Mouse (Mus musculus) limb, embryonic 10.5 days (tissue): ENCODE data around the gene Fgfr2. TPM values are rescaled to one million over a fixed set of nuclear protein-coding genes. Genes with fewer than 3 reads are reported as not detected.
A peak's percentile ranks its signal among the peaks of the same experiment; 100 is the strongest.
"Not testable (repeated sequence)": the region's sequence is repeated elsewhere in the genome, so short reads cannot be mapped to it uniquely, and the experiment has no call there.

Experiments used
- DNase-seq: peaks from one replicate; pipeline ENCODE4 v3.0.0-alpha.2; 2017; ENCODE audit warnings: low spot score
- H3K27ac ChIP-seq: fragments of 300-500 bp; sonication (generic); 2 replicates; pipeline ENCODE4 v1.5.1; 2016; ENCODE audit warnings: mild to moderate bottlenecking
- H3K27me3 ChIP-seq: fragments of 300-500 bp; sonication (generic); 2 replicates; pipeline ENCODE4 v1.6.1; 2016; ENCODE audit warnings: low read depth, mild to moderate bottlenecking; ENCODE audit not compliant: poor library complexity, severe bottlenecking
- H3K36me3 ChIP-seq: fragments of 300-500 bp; sonication (generic); 2 replicates; pipeline ENCODE4 v1.6.1; 2016; ENCODE audit warnings: mild to moderate bottlenecking, moderate library complexity
- H3K4me1 ChIP-seq: fragments of 300-500 bp; sonication (generic); 2 replicates; pipeline ENCODE4 v1.6.1; 2016
- H3K4me3 ChIP-seq: fragments of 300-500 bp; sonication (generic); 2 replicates; pipeline ENCODE4 v1.5.1; 2016; ENCODE audit warnings: mild to moderate bottlenecking, moderate library complexity
- H3K9me3 ChIP-seq: fragments of 300-500 bp; sonication (generic); replicated peaks from 2 replicates; pipeline ENCODE4 v1.6.1; 2016; ENCODE audit warnings: mild to moderate bottlenecking
- WGBS: fragments of 180-500 bp; shearing (Covaris S2); methylation state at CpG from one replicate; pipeline ENCODE4 v1.1.7; 2016; 5-methylcytosine and 5-hydroxymethylcytosine counted together
- polyA plus RNA-seq: library from polyadenylated mRNA; unstranded; fragments of >200 nt; fragmentation: Nextera tagmentation; extraction: Ambion mirVana; gene quantifications from 2 replicates; pipeline ENCODE4 v1.2.1, GENCODE M21; 2016

Fgfr2 gene
- polyA plus RNA-seq, 1 experiment from 2014 or later = 64.4 TPM

DNA sequence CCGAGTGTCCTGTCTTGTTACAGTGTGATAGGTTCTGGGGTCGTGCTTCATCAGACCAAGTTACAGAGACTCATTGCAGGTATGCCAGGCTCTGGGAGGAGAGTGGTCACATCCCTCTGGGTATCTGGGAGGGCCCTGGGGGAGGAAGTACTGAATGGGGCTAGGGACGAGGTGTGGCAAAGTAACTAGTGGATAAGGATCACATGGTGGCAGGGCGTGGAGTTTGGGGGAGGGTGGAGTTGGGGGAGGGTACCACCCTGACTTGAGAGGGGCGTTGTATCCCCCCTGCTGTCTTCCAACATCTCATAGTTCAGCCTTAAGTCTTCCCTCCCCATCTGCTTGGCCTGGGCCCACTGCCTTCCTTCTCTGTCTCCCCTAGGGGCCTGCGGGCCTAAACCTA lies 443.6 kb downstream of the Fgfr2 start:
- no peaks in the 10 kb centered on the region for H3K9me3 ChIP-seq
- WGBS = 75% methylated on average over 6 of the region's 6 CpGs
- H3K27me3 ChIP-seq = no peaks in the 10 kb centered on the region
- no peak overlapping the region for H3K4me3 ChIP-seq
- DNase-seq = no peak
- 0 out of 2 replicates have a peak, but pooled peaks cover 3% of the 10 kb centered on the region for H3K4me1 ChIP-seq
- H3K36me3 ChIP-seq = no peaks in the 10 kb centered on the region
- no peak overlapping the region for H3K27ac ChIP-seq

GRCm38 (mm10) chr7:132679117-132679516 lies 444.0 kb downstream of the Fgfr2 start:
- H3K27ac ChIP-seq = no peak overlapping the region
- 0 out of 2 replicates have a peak, but pooled peaks cover 3% of the 10 kb centered on the region for H3K4me1 ChIP-seq
- WGBS = 86% methylated on average over 4 of the region's 4 CpGs
- H3K27me3 ChIP-seq = no peaks in the 10 kb centered on the region
- H3K9me3 ChIP-seq = no peaks in the 10 kb centered on the region
- no peak overlapping the region for H3K4me3 ChIP-seq
- no peak for DNase-seq
- no peaks in the 10 kb centered on the region for H3K36me3 ChIP-seq

GRCm38 (mm10) chr7:132675922-132676321 lies 447.2 kb downstream of the Fgfr2 start:
- H3K4me1 ChIP-seq = no peaks in the 10 kb centered on the region
- no peaks in the 10 kb centered on the region for H3K36me3 ChIP-seq
- H3K27ac ChIP-seq = no peak overlapping the region
- WGBS = 89% methylated on average over 2 of the region's 2 CpGs
- DNase-seq = no peak
- H3K9me3 ChIP-seq = no peaks in the 10 kb centered on the region
- no peaks in the 10 kb centered on the region for H3K27me3 ChIP-seq
- no peak overlapping the region for H3K4me3 ChIP-seq

DNA sequence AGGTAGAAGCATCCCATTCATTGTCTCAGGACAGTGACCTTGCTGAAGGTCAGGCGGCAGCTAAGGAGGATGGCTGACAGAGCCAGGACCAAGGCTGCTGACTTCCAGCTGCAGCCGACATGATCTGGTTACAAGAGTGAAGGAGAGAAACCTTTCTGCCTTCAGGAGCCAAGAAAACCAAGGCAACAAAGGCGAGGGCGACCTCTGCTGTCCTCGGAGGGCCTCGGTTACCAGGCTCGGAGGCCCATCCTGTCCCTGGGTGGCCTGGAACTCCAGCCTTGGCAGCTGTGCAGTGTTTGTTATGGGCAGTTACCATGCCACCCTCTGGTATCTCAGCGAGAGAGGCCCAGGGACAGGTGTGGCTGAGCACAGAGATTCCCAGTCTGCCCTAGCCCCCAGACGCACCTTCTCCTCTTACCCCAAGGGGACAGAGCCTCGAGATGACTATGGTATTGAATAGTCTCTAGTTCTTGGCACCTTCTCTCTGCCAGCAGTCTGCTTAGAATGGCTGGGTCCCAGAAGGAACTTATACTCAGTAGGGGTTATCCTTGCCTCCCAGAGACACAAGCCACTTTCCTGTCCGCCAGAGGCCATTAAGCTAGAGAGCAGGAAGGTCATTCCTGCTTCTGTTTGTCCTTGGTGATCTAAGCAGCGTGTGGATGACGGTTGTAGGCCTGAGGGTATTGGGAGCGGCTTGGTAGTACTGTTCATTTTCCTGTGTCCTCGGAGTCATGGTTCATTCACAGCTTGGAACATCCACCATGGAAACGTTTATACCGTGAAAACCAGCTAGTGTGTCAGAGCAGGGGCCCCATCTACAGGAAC lies 449.0 kb downstream of the Fgfr2 start:
- Histone ChIP-seq H3K4me1 (no peaks in the 10 kb centered on the region), H3K9me3 (no peaks in the 10 kb centered on the region), H3K27ac (peak overlapping the region; percentile 21; the same call in 1 of the 2 replicates), H3K27me3 (no peaks in the 10 kb centered on the region), H3K36me3 (no peaks in the 10 kb centered on the region), H3K4me3 (no peak overlapping the region)
- no peak for DNase-seq
- 70% methylated on average over 17 of the region's 17 CpGs for WGBS

GRCm38 (mm10) chr7:132672481-132672959 lies 450.6 kb downstream of the Fgfr2 start:
- WGBS = 74% methylated on average over 7 of the region's 7 CpGs
- no peaks in the 10 kb centered on the region for H3K27me3 ChIP-seq

GRCm38 (mm10) chr7:132670863-132671165 lies 452.3 kb downstream of the Fgfr2 start:
- 96% methylated on average over 3 of the region's 3 CpGs for WGBS
- H3K4me3 ChIP-seq = no peak overlapping the region
- no peaks in the 10 kb centered on the region for H3K9me3 ChIP-seq
- H3K27me3 ChIP-seq = no peaks in the 10 kb centered on the region
- no peak for DNase-seq
- H3K4me1 ChIP-seq = peaks cover 8% of the 10 kb centered on the region
- H3K27ac ChIP-seq = no peak overlapping the region
- H3K36me3 ChIP-seq = no peaks in the 10 kb centered on the region

More at GRCm38 (mm10) chr7:132672481-132672959, 450.6 kb downstream of the Fgfr2 start:
- H3K4me3 ChIP-seq = no peak overlapping the region
- no peaks in the 10 kb centered on the region for H3K36me3 ChIP-seq
- no peak overlapping the region for H3K27ac ChIP-seq
- DNase-seq = no peak
- H3K4me1 ChIP-seq = no peaks in the 10 kb centered on the region
- H3K9me3 ChIP-seq = no peaks in the 10 kb centered on the region

DNA sequence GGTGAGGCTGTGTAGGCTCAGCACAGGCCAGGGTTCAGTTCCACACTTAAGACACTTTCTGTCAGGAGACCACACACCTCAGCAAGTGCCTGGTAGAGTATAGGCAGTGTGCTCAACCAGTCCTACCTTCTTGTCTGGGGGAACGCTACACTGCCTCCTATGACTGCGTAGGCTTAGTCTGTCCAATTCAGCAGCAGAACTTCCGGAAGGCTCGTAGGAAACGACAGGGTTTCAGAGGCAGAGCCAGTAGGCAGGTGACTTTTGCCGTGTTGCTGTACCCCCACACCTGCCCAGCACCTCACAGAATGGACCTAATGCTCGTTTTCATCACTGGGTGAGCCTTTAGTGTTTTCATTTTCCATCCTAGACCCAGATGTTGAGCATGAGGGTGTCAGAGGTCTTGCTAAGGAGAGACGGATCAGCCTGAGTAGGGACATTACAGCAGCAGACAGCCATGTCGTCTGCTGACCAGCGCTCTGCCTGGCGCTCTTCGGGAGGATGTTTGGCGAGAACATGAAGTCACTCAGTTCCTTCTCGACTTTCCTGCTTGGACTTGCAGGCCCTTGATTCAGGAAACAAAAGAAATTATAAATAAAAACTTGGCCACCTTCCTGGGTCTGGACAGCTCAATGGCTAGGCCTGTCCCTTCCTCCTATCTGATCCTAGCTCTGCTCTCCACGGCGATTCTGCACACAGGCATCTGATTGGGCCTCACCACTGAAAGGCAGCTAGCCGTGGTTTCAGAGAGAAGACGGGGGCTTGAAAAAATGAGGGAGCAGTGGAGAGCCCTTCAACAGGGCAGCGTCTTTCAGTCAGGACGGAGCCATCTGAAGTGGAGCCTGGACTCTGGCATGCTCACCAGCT lies 452.9 kb downstream of the Fgfr2 start:
- Histone ChIP-seq H3K27ac (no peak overlapping the region), H3K9me3 (no peaks in the 10 kb centered on the region), H3K27me3 (no peaks in the 10 kb centered on the region), H3K36me3 (no peaks in the 10 kb centered on the region), H3K4me3 (no peak overlapping the region), H3K4me1 (peaks cover 13% of the 10 kb centered on the region)
- DNase-seq = no peak
- WGBS = 91% methylated on average over 20 of the region's 20 CpGs

DNA sequence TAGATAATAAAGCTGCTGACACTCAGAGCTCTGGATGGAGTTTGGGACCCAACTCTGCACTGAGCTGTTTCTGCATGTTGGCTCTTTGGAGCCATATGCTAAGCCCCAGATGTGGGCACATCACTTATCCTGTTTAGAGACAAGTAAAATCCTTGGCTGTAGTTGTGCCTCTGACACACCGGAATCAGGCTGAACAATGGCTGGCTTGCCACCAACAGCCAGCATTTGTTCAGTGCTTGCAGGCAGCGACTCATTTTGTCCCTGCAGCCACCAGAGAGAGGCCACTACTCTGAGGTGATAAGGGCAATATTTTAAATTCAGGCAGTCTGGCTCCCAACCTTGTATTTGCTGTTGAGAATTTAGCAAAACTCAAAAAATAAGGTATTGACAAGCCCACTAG lies 454.5 kb downstream of the Fgfr2 start:
- Histone ChIP-seq H3K27ac (no peak overlapping the region), H3K4me3 (no peak overlapping the region), H3K36me3 (no peaks in the 10 kb centered on the region), H3K4me1 (peaks cover 24% of the 10 kb centered on the region), H3K9me3 (no peaks in the 10 kb centered on the region), H3K27me3 (no peaks in the 10 kb centered on the region)
- DNase-seq = no peak
- WGBS = 94% methylated on average over 2 of the region's 2 CpGs

DNA sequence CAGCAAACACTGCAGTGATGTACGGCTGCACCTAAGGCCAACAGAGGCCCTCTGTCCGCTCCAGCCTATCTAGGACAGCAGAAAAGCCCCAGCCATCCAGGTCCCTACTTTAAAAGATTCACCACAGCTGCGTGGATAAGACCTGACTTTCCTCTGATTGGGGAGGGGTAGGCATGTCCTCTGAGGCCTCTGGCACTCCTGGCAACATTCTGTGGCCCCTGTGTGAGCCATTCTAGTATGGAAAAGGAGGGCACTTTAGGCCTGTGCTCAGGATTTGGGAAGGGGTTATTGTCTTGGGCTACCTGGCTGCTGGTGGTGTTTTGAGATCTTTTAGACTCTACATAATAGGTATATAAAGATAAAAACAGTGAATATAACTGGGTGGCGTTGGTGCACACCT lies 456.6 kb downstream of the Fgfr2 start:
- H3K4me3 ChIP-seq = no peak overlapping the region
- H3K9me3 ChIP-seq = no peaks in the 10 kb centered on the region
- no peak for DNase-seq
- H3K4me1 ChIP-seq = peaks cover 32% of the 10 kb centered on the region
- no peaks in the 10 kb centered on the region for H3K36me3 ChIP-seq
- no peak overlapping the region for H3K27ac ChIP-seq
- WGBS = 79% methylated on average over 4 of the region's 4 CpGs
- no peaks in the 10 kb centered on the region for H3K27me3 ChIP-seq

GRCm38 (mm10) chr7:132665664-132666382 lies 457.3 kb downstream of the Fgfr2 start:
- Histone ChIP-seq H3K36me3 (no peaks in the 10 kb centered on the region), H3K27me3 (no peaks in the 10 kb centered on the region), H3K4me1 (peaks cover 35% of the 10 kb centered on the region), H3K9me3 (no peaks in the 10 kb centered on the region), H3K27ac (peak overlapping the region; percentile 11; the same call in 1 of the 2 replicates), H3K4me3 (no peak overlapping the region)
- WGBS = 41% methylated on average over 8 of the region's 8 CpGs
- no peak for DNase-seq

- Histone ChIP-seq H3K4me3 (no peak overlapping the region), H3K4me1 (peaks cover 43% of the 10 kb centered on the region), H3K36me3 (no peaks in the 10 kb centered on the region), H3K27ac (peak overlapping the region; percentile 11; the same call in 1 of the 2 replicates), H3K27me3 (no peaks in the 10 kb centered on the region), H3K9me3 (no peaks in the 10 kb centered on the region)
- no peak for DNase-seq
- WGBS = 72% methylated on average over 6 of the region's 6 CpGs
Observed at GRCm38 (mm10) chr7:132664815-132665214, 458.3 kb downstream of the Fgfr2 start.

- WGBS = 79% methylated on average over 6 of the region's 6 CpGs
- not testable (repeated sequence) for H3K9me3 ChIP-seq, H3K27ac ChIP-seq, H3K4me3 ChIP-seq, H3K36me3 ChIP-seq, H3K27me3 ChIP-seq, DNase-seq
- H3K4me1 ChIP-seq = peaks cover 63% of the 10 kb centered on the region
Observed at GRCm38 (mm10) chr7:132662831-132663230, 460.3 kb downstream of the Fgfr2 start.
